Mouse (Mus musculus): ENCODE measurements around the gene Flt3.

Flt3 gene

DNA sequence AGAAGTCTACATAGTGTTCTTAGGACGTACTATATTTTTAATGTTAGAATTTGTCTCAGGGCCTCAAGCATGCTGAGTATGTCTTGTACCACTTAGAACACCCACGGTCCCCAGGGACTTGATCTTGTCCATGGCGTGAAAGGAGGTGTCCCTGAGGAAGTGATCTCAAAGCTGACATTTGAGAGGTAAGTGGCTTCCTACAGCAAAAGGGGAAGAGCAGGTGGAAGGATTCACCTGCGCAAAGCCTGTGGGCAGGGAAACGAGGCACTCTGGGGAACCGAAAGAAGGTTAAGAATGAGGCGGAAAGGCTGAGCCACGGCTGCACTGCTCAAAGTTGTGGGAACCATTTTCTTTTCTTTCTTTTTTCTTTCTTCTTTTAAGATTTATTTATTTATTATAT, 48.4 kb downstream of the Flt3 start:
- DNase-seq: no peak

- no peak for DNase-seq
These were observed 54.3 kb downstream of the Flt3 start for GRCm38 (mm10) chr5:147345981-147346380.

DNA sequence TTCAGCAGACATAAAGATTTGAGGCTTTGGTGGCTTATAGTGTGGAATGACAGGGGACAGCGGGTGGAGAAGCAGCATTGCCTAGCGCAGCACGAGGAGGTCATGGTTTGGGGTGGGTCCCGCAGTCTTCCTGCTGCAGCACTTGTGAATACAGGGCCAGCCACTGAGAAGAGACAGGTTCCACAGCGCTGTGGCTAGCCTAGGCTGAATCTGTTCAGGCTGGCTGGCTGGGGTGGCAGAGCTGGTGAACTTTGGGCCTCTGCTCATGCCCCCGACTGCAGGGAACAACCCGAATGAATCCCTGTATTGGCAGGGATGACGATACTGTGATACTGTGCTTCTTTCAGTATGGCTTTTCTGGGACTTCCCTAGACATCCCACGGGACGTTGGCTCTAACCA, 56.4 kb downstream of the Flt3 start:
- DNase-seq: no peak

DNA sequence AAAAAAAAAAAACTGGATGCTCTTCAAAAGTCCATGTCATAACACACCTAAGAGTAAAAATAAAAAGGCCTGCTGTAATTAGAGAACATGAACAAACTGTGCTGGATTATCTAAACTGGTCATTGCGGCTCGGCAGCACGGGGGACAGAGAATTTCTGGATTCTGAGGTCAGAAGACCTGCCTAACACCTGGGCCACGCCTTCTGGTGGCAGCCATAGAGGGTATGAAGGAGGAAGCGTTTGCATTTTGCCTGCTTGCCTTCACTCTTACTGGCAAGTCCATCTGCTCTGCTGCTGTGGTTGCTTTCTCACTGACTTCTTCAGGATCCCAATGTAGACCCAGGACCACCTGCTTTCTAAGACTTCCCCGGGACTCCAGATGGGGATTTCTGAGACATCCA, 57.4 kb downstream of the Flt3 start:
- no peak for DNase-seq

DNA sequence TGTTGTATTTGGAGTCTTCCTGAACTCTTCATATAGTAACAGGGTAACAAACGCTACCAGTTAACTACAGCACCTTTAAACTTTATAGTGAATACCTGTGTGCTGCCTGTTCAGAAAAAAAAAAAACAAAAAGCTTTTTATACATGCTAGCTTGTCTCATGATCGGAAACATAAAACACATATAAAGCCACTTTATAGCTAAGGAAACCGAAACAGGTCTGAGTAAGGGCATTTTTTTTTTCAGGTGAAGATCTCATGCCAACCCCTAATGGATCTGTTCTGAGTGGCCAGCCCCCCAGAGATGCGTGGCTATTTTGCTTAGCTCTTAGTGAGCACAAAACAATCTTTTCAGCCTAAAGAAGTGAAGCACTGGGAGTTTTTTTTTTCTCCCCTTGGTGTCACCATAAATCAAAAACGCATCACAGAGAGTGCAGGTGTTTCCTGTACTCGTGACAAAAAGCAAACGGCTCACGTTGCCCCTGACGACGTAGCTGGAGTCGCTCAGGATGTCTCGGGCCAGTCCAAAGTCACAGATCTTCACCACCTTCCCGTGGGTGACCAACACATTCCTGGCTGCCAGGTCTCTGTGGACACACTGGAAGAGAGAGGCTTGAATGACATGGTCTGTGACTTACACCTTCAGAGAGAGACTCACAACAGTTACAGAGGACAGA, 59.4 kb downstream of the Flt3 start:
- DNase-seq: no peak

DNA sequence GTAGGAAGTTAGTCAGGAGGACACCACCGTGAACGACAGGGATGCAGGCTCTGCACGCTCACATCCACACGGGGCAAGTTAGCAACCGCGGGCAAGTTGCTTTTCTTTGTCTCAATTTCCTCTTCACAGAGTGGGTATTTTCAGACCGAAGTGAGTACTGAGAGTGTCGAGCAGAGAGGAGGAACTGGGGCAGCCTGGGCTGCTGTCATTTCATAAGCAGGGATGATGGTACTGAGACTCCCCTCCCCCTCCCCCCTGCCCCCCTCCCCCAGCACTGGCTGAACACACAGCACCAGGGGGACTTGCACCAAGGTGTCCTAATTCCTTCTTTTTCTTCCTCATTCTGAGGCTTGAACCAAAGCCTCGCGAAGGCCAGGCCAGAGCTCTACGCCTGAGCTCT, 60.7 kb downstream of the Flt3 start:
- DNase-seq: no peak

DNA sequence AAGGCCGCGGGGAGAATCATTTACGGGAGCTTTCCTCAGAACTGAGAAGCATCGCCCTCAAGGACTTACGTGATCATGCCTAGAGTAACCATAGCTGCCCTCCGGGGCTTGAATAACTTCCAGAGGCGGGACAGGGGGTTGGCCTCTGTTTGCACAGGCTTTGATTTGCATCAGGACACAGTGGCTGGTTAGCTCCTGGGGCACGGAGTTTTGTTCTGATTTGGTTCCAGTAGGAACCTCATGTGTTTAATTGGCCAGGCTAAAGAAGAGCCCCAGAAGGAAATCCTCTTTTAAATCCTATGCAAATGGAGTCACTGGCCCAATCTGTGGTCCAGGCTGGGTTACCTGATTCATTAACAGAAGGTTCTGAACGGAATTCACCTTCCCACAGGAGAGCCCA, 61.3 kb downstream of the Flt3 start:
- DNase-seq: no peak

- no peak for DNase-seq
These were observed 67.6 kb downstream of the Flt3 start for GRCm38 (mm10) chr5:147332711-147333110.

GRCm38 (mm10) chr5:147331547-147331946, 68.7 kb downstream of the Flt3 start:
- DNase-seq: peak; percentile 33 to 49

- DNase-seq: no peak
These were observed 70.3 kb downstream of the Flt3 start for GRCm38 (mm10) chr5:147329946-147330345.

DNA sequence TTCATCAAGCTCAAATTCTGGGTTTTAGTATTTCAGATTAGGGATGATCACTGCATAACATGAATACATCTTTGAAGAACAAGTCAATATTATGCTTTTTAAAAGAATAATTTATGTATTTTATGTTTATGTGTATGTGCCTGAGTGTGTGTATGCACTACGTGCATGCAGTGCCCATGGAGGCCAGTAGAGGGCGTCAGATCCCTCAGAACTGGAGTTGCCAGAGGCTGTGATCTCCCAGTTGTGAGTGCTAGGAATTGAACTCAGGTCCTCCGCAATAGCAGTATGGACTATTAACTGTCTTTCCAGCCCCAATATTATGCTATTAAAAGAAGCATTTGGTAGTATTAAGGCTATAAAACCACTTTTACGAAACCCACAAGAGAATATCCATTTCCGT, 72.7 kb downstream of the Flt3 start:
- no peak for DNase-seq

DNA sequence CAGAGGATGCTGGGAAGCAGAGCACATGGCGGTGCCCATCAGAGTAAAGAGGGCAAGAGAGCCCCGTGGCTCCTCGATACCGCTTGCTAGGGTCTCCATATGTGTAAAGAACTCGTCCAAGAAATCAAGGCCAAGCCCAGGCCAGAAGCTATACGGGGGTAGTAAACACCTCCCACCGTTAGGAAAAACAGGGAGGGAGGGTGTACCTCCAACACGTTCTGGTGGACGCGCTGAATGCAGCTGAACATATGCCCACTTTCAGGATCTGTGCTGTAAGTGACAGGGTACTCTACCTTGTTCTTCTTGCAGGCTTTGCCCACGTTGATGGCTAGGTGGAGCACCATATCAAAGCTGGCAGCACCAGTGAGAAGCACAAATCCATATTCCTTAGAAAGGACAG, 74.4 kb downstream of the Flt3 start:
- no peak for DNase-seq

- peak; percentile 53 to 71 for DNase-seq
These were observed 76.9 kb downstream of the Flt3 start for GRCm38 (mm10) chr5:147323237-147323917.

- DNase-seq: no peak
These were observed 78.1 kb downstream of the Flt3 start, which contains the start of gene Urad for GRCm38 (mm10) chr5:147322183-147322582. Urad (minus strand) TSS chr5:147322440.

DNA sequence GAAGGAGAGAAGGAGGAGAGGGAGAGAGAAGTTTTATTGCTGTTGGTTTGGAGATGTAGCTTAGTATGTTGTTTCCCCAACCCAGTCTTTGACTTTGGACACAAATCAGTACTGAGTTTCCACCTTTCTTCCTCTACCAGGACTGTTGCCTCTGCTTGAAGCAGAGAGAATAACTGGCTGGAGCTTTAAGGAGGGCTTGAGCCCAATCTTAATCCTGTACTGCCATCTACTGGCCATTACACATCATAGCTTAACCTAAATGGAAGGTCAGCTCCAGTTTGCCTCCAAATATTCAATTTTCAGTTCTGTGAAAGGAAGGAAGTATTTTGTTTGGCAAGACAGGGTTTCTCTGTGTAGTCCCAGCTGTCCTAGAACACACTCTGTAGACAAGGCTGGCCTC, 80.6 kb downstream of the Flt3 start:
- peak; percentile 14 to 28 for DNase-seq

DNA sequence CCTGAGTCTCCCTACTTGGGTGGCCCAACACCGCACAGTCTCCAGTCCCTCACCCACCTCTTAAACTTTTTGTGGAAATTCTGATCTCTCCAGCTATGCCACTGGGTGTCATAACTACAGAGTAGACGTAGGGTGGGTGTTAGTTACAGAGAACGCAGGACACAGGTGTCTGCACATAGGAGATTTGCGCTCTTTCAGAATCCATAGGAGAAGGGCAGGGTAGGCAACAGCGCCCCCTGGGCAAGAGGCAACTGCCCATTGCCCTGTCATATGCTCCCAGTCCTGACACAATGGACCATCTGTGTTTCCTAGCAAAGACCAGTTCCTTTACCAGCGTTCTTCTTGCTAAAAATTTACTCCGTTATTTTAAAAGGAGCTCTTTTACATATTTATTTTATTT, 82.3 kb downstream of the Flt3 start:
- no peak for DNase-seq

GRCm38 (mm10) chr5:147317321-147317720, 83.0 kb downstream of the Flt3 start:
- DNase-seq: no peak

- no peak for DNase-seq
These were observed 84.7 kb downstream of the Flt3 start for GRCm38 (mm10) chr5:147315432-147316075.

- DNase-seq: no peak
These were observed 85.5 kb downstream of the Flt3 start for GRCm38 (mm10) chr5:147314646-147315431.

GRCm38 (mm10) chr5:147312830-147313685, 87.2 kb downstream of the Flt3 start:
- no peak for DNase-seq

DNA sequence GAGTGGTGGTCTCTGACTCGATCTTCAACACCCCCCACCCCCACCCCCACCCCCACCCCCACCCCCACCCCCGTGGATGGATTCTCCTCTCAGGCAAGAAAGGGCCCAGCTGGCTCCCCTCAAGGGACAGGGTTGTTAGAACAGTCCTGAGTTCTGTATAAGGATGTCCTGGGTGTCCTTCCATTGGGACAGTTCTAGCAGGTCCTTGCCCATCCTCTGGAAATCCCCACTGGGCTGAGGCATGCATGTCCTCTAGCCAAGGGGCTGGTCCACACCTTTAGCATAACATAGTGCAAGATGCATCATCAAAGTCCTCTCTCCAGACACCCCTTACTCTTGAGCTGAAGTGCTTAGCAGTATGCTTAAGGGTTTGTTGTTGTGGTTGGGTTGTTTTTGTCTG, 90.5 kb downstream of the Flt3 start:
- no peak for DNase-seq

DNA sequence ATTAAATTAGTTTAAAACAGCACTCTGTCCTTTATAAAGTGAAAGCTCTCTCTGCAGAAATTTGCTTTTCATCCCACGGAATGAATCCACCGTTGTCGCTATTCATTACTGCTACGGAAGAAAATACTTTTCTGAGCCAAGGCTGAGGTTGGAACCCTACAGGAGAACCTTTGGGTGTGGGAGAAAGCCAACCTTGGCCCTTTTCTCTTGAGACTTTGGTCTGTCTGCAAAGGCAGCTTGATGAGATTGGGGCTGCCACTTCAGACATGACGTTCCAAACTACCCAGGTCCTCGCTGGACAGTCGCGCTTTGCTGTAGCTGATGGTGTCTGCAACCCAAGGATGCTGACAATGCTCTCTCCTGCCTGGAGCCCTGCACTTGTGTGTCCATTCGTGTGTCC, 91.8 kb downstream of the Flt3 start:
- no peak for DNase-seq

All from cerebellum, adult 18-20 months (tissue).